Mouse (Mus musculus): ENCODE data around the gene Cdcp2.

GRCm38 (mm10) chr4:107051889-107052288 lies 44.8 kb upstream of the Cdcp2 start:
- TF ChIP-seq CTCF (IDR thresholded peaks at IDR 0.05; ENCODE audit: insufficient read depth, low read depth, low read length): no peak
- TF ChIP-seq POLR2A (IDR thresholded peaks at IDR 0.05; ENCODE audit: insufficient read depth, low read depth, low read length): no peak
